Mouse (Mus musculus) erythroblast, embryonic 14.5 days (primary cell): Measurements from ENCODE around the gene Cdkn2aip.

ENCODE experiments used
- GATA1 ChIP-seq: IDR thresholded peaks from 2 replicates; pipeline ENCODE4 v1.6.1; 2012; ENCODE audit warnings: low read length, inconsistent platforms, mixed read lengths
- TAL1 ChIP-seq: IDR thresholded peaks from 3 replicates; pipeline ENCODE4 v1.6.1; 2012; ENCODE audit warnings: low read length, inconsistent platforms, mixed read lengths

- no peak for TF ChIP-seq GATA1
- no peak for TF ChIP-seq TAL1
Observed at GRCm38 (mm10) chr8:47760186-47760585, 46.5 kb upstream of the Cdkn2aip start.
